Mouse (Mus musculus): ENCODE measurements around the gene Wdr25. TPM values are rescaled to one million over a fixed set of nuclear protein-coding genes. Genes with fewer than 3 reads are reported as not detected.

Wdr25 gene
- polyA plus RNA-seq, 1 experiment from 2014 or later: 2.7 TPM

DNA sequence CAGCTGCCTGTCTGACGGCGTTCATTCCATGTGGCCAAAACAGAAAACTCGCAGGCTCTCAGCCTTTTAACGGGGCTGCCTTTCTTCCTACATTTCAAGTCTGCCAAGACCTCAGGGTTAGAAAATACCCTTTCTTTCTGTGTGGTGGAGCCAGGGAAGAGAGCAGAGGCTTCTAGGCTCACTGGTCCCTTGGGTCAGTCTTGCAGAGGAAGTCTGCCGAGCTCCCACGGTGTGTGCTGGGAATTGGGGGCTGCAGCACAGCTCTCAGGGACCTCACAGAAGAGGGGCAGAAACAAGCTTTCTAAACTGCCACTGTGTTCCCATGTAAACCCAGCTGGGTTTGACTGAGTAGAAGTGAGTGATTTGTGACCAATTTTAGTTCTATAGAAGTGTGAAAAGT, 40.8 kb downstream of the Wdr25 start:
- no peaks in the 10 kb centered on the region for H3K9me3 ChIP-seq (ENCODE audit: control insufficient read depth)
- no peak overlapping the region for H3K4me3 ChIP-seq (ENCODE audit: low read depth, low read length)
- H3K27ac ChIP-seq (ENCODE audit: low read depth, low read length): no peak overlapping the region
- no peak for ATAC-seq
- no peaks in the 10 kb centered on the region for H3K4me1 ChIP-seq (replicated peaks; ENCODE audit: control insufficient read depth, insufficient read depth, low read length)
- no peaks in the 10 kb centered on the region for H3K36me3 ChIP-seq (ENCODE audit: control insufficient read depth, insufficient read depth)
- WGBS: 80% methylated on average over 6 of the region's 6 CpGs
- TF ChIP-seq CTCF (IDR thresholded peaks at IDR 0.05; ENCODE audit: low read depth): no peak
- H3K4me2 ChIP-seq (replicated peaks; ENCODE audit: low read depth): no peak overlapping the region
- H3K9ac ChIP-seq (ENCODE audit: low read depth, low read length): no peak overlapping the region
- no peaks in the 10 kb centered on the region for H3K27me3 ChIP-seq (replicated peaks; ENCODE audit: control insufficient read depth, insufficient read depth, low read length)

DNA sequence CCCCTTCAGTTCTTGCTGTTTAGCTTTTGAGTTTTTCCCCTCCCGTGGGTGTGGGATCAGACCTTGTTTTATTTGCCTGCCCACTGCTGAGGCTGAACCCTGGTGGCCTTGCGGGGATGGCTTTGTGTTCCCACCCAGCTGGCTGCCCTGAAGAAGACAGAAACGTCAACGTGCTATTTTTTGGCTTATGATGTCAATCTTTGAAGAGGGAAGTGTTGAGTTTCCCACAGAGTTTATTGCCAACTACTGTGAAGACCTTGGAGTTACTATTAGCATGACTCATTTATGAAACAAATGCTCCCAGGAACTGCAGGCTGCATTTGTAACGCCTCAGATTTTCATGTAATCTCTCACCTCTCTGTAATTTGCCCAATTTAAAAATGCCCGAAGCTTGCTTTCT, 43.4 kb downstream of the Wdr25 start:
- TF ChIP-seq CTCF (IDR thresholded peaks at IDR 0.05; ENCODE audit: low read depth): no peak
- Histone ChIP-seq H3K27ac (ENCODE audit: low read depth, low read length) (no peak overlapping the region), H3K27me3 (replicated peaks; ENCODE audit: control insufficient read depth, insufficient read depth, low read length) (no peaks in the 10 kb centered on the region), H3K36me3 (ENCODE audit: control insufficient read depth, insufficient read depth) (no peaks in the 10 kb centered on the region), H3K4me1 (replicated peaks; ENCODE audit: control insufficient read depth, insufficient read depth, low read length) (no peaks in the 10 kb centered on the region), H3K4me2 (replicated peaks; ENCODE audit: low read depth) (no peak overlapping the region), H3K4me3 (ENCODE audit: low read depth, low read length) (no peak overlapping the region), H3K9me3 (ENCODE audit: control insufficient read depth) (no peaks in the 10 kb centered on the region), H3K9ac (ENCODE audit: low read depth, low read length) (no peak overlapping the region)
- WGBS: 38% methylated on average over 6 of the region's 6 CpGs
- no peak for ATAC-seq

DNA sequence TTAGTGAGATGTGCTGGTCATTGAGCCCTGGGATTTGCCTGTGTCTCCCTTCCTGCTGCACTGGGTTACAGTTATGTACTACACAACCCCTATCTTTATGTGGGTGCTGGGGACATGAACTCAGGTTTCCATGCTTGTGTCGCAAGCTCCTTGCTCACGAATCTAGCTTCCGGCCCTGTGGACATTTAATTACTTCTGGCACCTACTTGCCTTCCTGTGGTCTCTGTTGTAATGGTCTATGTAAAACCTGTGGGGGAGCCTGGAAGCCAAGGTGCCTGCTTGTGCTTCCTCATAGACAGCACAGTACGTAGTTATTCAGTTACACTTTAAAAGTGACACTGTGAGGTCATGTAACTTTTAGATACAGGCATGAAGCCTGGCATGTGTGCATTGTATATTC, 44.1 kb downstream of the Wdr25 start:
- Histone ChIP-seq H3K36me3 (ENCODE audit: control insufficient read depth, insufficient read depth) (no peaks in the 10 kb centered on the region), H3K4me3 (ENCODE audit: low read depth, low read length) (no peak overlapping the region), H3K9ac (ENCODE audit: low read depth, low read length) (no peak overlapping the region), H3K9me3 (ENCODE audit: control insufficient read depth) (no peaks in the 10 kb centered on the region), H3K27me3 (replicated peaks; ENCODE audit: control insufficient read depth, insufficient read depth, low read length) (no peaks in the 10 kb centered on the region), H3K27ac (ENCODE audit: low read depth, low read length) (no peak overlapping the region), H3K4me1 (replicated peaks; ENCODE audit: control insufficient read depth, insufficient read depth, low read length) (no peaks in the 10 kb centered on the region), H3K4me2 (replicated peaks; ENCODE audit: low read depth) (no peak overlapping the region)
- 78% methylated on average over 4 of the region's 4 CpGs for WGBS
- ATAC-seq: no peak
- TF ChIP-seq CTCF (IDR thresholded peaks at IDR 0.05; ENCODE audit: low read depth): no peak

DNA sequence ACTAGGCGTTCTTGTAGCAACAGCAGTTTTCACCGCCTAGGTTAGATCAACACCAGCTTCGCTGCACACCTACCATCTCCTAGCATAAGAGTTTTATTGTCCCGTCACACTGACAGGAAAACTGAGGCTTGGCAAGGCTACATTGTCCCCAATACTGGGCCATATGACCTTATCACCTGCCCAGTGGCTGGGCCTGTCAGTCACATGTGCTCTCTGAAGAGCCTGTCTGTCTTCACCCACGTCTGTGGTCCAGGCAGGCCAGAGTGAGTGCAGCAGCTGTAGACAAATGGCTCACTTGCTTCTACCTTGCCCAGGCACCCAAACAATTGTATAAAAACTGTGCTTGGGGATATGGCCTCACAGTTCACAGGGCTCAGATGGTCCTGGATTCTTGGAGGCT, 45.4 kb downstream of the Wdr25 start:
- H3K9ac ChIP-seq (ENCODE audit: low read depth, low read length): no peak overlapping the region
- no peak for ATAC-seq
- no peaks in the 10 kb centered on the region for H3K9me3 ChIP-seq (ENCODE audit: control insufficient read depth)
- no peaks in the 10 kb centered on the region for H3K4me1 ChIP-seq (replicated peaks; ENCODE audit: control insufficient read depth, insufficient read depth, low read length)
- H3K4me3 ChIP-seq (ENCODE audit: low read depth, low read length): no peak overlapping the region
- no peaks in the 10 kb centered on the region for H3K36me3 ChIP-seq (ENCODE audit: control insufficient read depth, insufficient read depth)
- no peak overlapping the region for H3K27ac ChIP-seq (ENCODE audit: low read depth, low read length)
- TF ChIP-seq CTCF (IDR thresholded peaks at IDR 0.05; ENCODE audit: low read depth): no peak
- WGBS: 88% methylated on average over 5 of the region's 5 CpGs
- no peaks in the 10 kb centered on the region for H3K27me3 ChIP-seq (replicated peaks; ENCODE audit: control insufficient read depth, insufficient read depth, low read length)
- no peak overlapping the region for H3K4me2 ChIP-seq (replicated peaks; ENCODE audit: low read depth)

DNA sequence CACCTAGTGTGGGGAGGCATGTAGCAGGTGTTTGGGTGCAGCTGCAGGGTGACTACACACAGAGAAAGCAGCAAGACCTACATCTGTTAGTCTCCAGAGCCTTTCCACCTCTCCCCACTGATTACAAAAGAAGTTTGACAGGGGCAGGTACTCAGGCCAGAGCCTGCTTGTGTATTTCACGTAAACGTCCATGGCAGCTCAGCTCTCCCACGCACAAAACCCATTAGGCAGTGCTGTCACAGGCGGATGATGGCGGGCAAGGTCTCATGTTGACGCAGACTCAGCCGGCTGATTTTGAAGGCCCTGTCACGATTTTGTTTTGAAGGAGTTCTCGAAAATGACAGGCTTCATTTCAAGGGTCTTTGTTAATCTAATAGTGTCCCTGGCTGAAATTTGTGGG, 45.9 kb downstream of the Wdr25 start:
- Histone ChIP-seq H3K9me3 (ENCODE audit: control insufficient read depth) (no peaks in the 10 kb centered on the region), H3K4me3 (ENCODE audit: low read depth, low read length) (no peak overlapping the region), H3K27ac (ENCODE audit: low read depth, low read length) (no peak overlapping the region), H3K36me3 (ENCODE audit: control insufficient read depth, insufficient read depth) (no peaks in the 10 kb centered on the region), H3K9ac (ENCODE audit: low read depth, low read length) (no peak overlapping the region), H3K4me2 (replicated peaks; ENCODE audit: low read depth) (no peak overlapping the region), H3K27me3 (replicated peaks; ENCODE audit: control insufficient read depth, insufficient read depth, low read length) (no peaks in the 10 kb centered on the region), H3K4me1 (replicated peaks; ENCODE audit: control insufficient read depth, insufficient read depth, low read length) (no peaks in the 10 kb centered on the region)
- ATAC-seq: no peak
- WGBS: 82% methylated on average over 9 of the region's 9 CpGs
- no peak for TF ChIP-seq CTCF (IDR thresholded peaks at IDR 0.05; ENCODE audit: low read depth)

DNA sequence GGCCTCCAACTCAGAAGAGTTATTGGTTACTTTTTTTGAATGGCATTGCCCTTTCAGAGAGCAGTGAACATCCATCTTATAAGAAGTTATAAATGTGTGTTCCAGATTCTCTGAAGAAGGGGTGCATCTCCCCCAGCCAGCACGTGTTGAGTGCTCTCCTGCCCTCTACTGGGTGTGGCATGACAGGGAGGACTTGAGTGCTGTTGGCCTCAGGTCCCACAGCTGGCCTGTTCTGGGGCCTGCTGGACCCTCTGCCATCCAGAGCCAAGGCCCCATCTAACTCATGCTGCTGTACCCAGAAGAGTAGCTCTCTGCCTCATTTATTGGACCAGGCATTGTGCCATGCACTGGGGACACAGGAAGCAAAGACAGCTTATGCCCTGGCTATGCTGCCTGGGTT, 46.8 kb downstream of the Wdr25 start:
- Histone ChIP-seq H3K27me3 (replicated peaks; ENCODE audit: control insufficient read depth, insufficient read depth, low read length) (no peaks in the 10 kb centered on the region), H3K27ac (ENCODE audit: low read depth, low read length) (no peak overlapping the region), H3K4me1 (replicated peaks; ENCODE audit: control insufficient read depth, insufficient read depth, low read length) (no peaks in the 10 kb centered on the region), H3K36me3 (ENCODE audit: control insufficient read depth, insufficient read depth) (no peaks in the 10 kb centered on the region), H3K4me3 (ENCODE audit: low read depth, low read length) (no peak overlapping the region), H3K9ac (ENCODE audit: low read depth, low read length) (no peak overlapping the region), H3K4me2 (replicated peaks; ENCODE audit: low read depth) (no peak overlapping the region), H3K9me3 (ENCODE audit: control insufficient read depth) (no peaks in the 10 kb centered on the region)
- 37% methylated on average over 1 of the region's 1 CpGs for whole genome bisulfite sequencing
- no peak for TF ChIP-seq CTCF (IDR thresholded peaks at IDR 0.05; ENCODE audit: low read depth)
- no peak for ATAC-seq

DNA sequence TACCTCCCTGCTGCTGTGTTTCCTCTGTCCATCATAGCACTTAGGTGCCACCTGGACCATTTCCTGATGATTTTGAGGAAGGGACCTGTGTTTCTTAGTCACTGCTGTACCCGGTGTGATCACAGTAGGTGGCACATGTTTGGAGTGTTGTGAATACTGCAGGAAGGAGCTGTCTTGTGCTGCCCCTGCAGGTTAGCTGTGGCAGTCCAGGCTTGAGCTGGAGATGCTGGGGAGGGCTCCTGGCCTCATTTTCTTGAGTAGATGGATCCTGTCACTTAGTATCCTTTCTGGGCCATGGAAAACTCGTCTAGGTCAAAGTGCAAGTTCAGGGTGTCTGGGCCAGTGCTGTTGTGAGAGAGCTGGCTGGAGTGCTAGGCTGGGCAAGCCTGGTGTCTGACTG, 47.9 kb downstream of the Wdr25 start:
- 54% methylated on average over 2 of the region's 2 CpGs for WGBS
- no peaks in the 10 kb centered on the region for H3K27me3 ChIP-seq (replicated peaks; ENCODE audit: control insufficient read depth, insufficient read depth, low read length)

More for the DNA sequence above, 47.9 kb downstream of the Wdr25 start:
- Histone ChIP-seq H3K4me1 (replicated peaks; ENCODE audit: control insufficient read depth, insufficient read depth, low read length) (no peaks in the 10 kb centered on the region), H3K9me3 (ENCODE audit: control insufficient read depth) (no peaks in the 10 kb centered on the region), H3K36me3 (ENCODE audit: control insufficient read depth, insufficient read depth) (no peaks in the 10 kb centered on the region), H3K27ac (ENCODE audit: low read depth, low read length) (no peak overlapping the region), H3K9ac (ENCODE audit: low read depth, low read length) (no peak overlapping the region), H3K4me3 (ENCODE audit: low read depth, low read length) (no peak overlapping the region), H3K4me2 (replicated peaks; ENCODE audit: low read depth) (no peak overlapping the region)
- TF ChIP-seq CTCF (IDR thresholded peaks at IDR 0.05; ENCODE audit: low read depth): peak; percentile 35
- ATAC-seq: no peak
